In genomic region chr19:16132865-16133720, GRCm38 (mm10) we compare ENCODE assay signal across 8 mouse cellular contexts. TPM values are rescaled to one million over a fixed set of nuclear protein-coding genes. Genes with fewer than 3 reads are reported as not detected.
DNase-seq lines count a peak whose midpoint lies in the region; ATAC-seq and TF ChIP-seq lines count a peak whose summit lies in the region.

No protein-coding gene starts in this region.

- no peak for TF ChIP-seq CTCF in E14TG2a.4 (conservative IDR thresholded peaks at IDR 0.05; ENCODE audit: low read length)

- H3K9ac ChIP-seq in forebrain, embryonic 16.5 days (replicated peaks; ENCODE audit: low read depth, low read length): peak overlapping the region; percentile 98
- H3K9ac ChIP-seq in lung, embryonic 16.5 days (ENCODE audit: low read length): peak overlapping the region; percentile 98

- no peaks in the 10 kb centered on the region for H3K9me3 ChIP-seq in E14TG2a.4 (ENCODE audit: low read length)
- H3K9me3 ChIP-seq in forebrain, embryonic 16.5 days (ENCODE audit: control insufficient read depth, low read length): no peaks in the 10 kb centered on the region
- H3K9me3 ChIP-seq in lung, embryonic 16.5 days (ENCODE audit: control insufficient read depth, low read length): no peaks in the 10 kb centered on the region

- 0 out of 2 replicates have a peak, but pooled peaks cover 2% of the 10 kb centered on the region for H3K27me3 ChIP-seq in E14TG2a.4 (ENCODE audit: insufficient read depth, low read length)
- no peaks in the 10 kb centered on the region for H3K27me3 ChIP-seq in forebrain, embryonic 16.5 days (replicated peaks; ENCODE audit: control insufficient read depth, insufficient read depth, low read length)
- H3K27me3 ChIP-seq in lung, embryonic 16.5 days (ENCODE audit: control insufficient read depth, insufficient read depth, low read depth, low read length): no peaks in the 10 kb centered on the region

- peaks cover 36% of the 10 kb centered on the region for H3K4me1 ChIP-seq in E14TG2a.4 (replicated peaks; ENCODE audit: low read depth, low read length)
- peaks cover 25% of the 10 kb centered on the region for H3K4me1 ChIP-seq in forebrain, embryonic 16.5 days (replicated peaks; ENCODE audit: control insufficient read depth, insufficient read depth, low read length)
- H3K4me1 ChIP-seq in lung, embryonic 16.5 days (replicated peaks; ENCODE audit: control insufficient read depth, insufficient read depth, low read length): peaks cover 40% of the 10 kb centered on the region

- peak; percentile 58 for ATAC-seq in forebrain, embryonic 16.5 days
- ATAC-seq in lung, embryonic 16.5 days (ENCODE audit: low read depth): peak; percentile 35

- H3K27ac ChIP-seq in forebrain, embryonic 16.5 days (ENCODE audit: low read length): peak overlapping the region; percentile 96
- peak overlapping the region; percentile 97 for H3K27ac ChIP-seq in lung, embryonic 16.5 days (ENCODE audit: low read length)

- H3K4me2 ChIP-seq in forebrain, embryonic 16.5 days (ENCODE audit: low read length): peak overlapping the region; percentile 66
- H3K4me2 ChIP-seq in lung, embryonic 16.5 days (ENCODE audit: low read depth, low read length): peak overlapping the region; percentile 67

- DNase-seq in cerebellum, adult 11 months: peak; percentile 71
- peak; percentile 73 for DNase-seq in heart, postnatal 4 days
- peak; percentile 72 to 80 for DNase-seq in layer of hippocampus, postnatal 10 days (ENCODE audit: low spot score in 2 of 2)
- peak; percentile 39 for DNase-seq in ovary, postnatal 10 days (ENCODE audit: low spot score)
- DNase-seq in thymus, postnatal 0 days (ENCODE audit: low spot score): peak; percentile 41

- under 1% methylated on average over 105 of the region's 139 CpGs for WGBS in forebrain, embryonic 16.5 days
- under 1% methylated on average over 78 of the region's 139 CpGs for WGBS in lung, embryonic 16.5 days

- H3K4me3 ChIP-seq in E14TG2a.4 (replicated peaks; ENCODE audit: low read length): peak overlapping the region; percentile 91
- peak overlapping the region; percentile 81 for H3K4me3 ChIP-seq in forebrain, embryonic 16.5 days (replicated peaks; ENCODE audit: low read length)
- H3K4me3 ChIP-seq in lung, embryonic 16.5 days (ENCODE audit: low read length): peak overlapping the region; percentile 69

- H3K36me3 ChIP-seq in E14TG2a.4 (ENCODE audit: insufficient read depth, low read length): no peaks in the 10 kb centered on the region
- no peaks in the 10 kb centered on the region for H3K36me3 ChIP-seq in forebrain, embryonic 16.5 days (ENCODE audit: control insufficient read depth, insufficient read depth)
- H3K36me3 ChIP-seq in lung, embryonic 16.5 days (ENCODE audit: control insufficient read depth, insufficient read depth, low read length): no peaks in the 10 kb centered on the region

RNA-seq across cellular contexts. Expression of gene Gnaq, which starts 0.5 kb away (rescaled TPM):
- polyA plus RNA-seq in forebrain, embryonic 16.5 days (2015; fragmentation: Nextera tagmentation; extraction: Ambion mirVana): 105 and 122 TPM in 2 replicates
- 10 to 100 TPM; 43.6 to 46.0 TPM for total RNA-seq in heart, postnatal 4 days (2021)
- total RNA-seq in layer of hippocampus, postnatal 10 days (2021): 100 to 1,000 TPM; 196 to 220 TPM
- polyA plus RNA-seq in lung, embryonic 16.5 days (2015; fragmentation: Nextera tagmentation; extraction: Ambion mirVana): 32.5 and 32.9 TPM in 2 replicates
- polyA plus RNA-seq in thymus, postnatal 0 days (2015; fragmentation: Nextera tagmentation; extraction: Ambion mirVana): 6.2 and 7.0 TPM in 2 replicates

Comparison
In these comparisons a context has a peak if more than half of its experiments do, and no peak if none do; other contexts are left out.
1. Peak in every context shown above with its lines: DNase-seq, ATAC-seq, H3K4me3 ChIP-seq and H3K27ac ChIP-seq.